Mouse (Mus musculus) left cerebral cortex, postnatal 25 days (tissue): Measurements from ENCODE around the gene Elavl1. TPM values are rescaled to one million over a fixed set of nuclear protein-coding genes. Genes with fewer than 3 reads are reported as not detected.

Source experiments
- DNase-seq, 2 experiments: peaks; one replicate each; pipeline ENCODE4 v3.0.0; 2022; ENCODE audit warnings: low spot score in 2 of 2, mixed read lengths in 1 of 2
- intact Hi-C: fragments of 180-260 bp; cut with DNase I; formaldehyde crosslinking; loops from one replicate; pipeline ENCODE4 v1.15.1; 2025
- total RNA-seq, 2 experiments: library from RNA; stranded (reverse); gene quantifications; 2 replicates each; pipeline ENCODE4 v1.2.3; 2021

Elavl1 gene
- total RNA-seq, 2 experiments from 2014 or later: 72.2 to 76.6 TPM

DNA sequence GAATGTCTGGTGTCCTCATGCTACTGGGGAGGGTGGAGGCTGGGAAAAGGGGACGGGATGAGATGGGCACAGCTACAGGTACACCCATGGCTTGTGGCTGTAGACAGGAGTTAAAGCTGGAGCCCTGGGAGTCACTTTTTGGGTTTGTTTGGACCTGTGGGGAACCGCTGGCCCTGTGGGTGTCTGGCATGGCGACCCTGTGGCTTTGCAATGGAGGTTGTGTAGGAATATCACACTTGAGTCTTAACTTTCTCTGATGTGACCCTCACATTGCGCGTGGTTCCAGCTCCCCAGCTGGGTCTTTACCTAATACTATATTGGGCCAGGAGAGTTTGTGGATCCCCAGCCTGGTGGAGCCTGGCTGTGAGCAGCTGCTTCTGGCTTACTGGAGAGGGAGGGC lies 80.2 kb downstream of the Elavl1 start:
- intact Hi-C loops: no loop called here
- no peak for DNase-seq

DNA sequence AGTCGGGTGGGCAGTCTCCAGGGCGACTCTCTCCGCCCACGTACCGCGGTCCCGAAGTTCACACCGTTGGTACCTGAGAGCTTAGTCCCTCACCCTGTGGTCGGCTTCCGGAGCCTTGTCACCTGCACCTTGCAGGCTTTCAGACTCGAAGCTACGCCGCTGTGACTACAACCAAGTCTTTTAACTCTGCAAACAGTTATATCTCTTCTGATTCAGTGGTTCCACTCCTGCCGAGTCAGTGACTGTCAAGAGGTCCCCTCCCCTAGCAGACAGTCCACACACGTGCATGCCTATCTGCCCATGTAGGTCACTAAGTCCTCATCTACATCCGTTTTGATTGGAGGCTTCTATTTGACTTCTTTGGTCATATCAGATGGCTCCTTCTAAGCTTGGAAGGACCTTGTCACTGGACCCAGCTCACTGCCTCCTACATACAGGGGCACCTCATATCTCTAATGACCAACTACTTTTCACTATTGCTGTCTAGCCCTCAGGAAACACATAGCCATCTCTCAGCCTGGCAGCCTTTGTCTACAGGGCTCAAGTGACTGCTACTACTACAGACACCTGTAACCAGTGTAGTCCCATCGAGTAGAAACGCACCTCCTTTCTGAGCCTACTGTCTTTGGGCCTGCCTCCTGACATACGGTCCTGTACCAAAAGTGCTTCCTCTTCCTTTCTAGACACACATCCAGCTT lies 85.9 kb downstream of the Elavl1 start:
- DNase-seq: no peak
- intact Hi-C loops: loop anchor here (2.0 kb wide), 2 partner anchors 13 to 23 kb away; partner anchors contain the start of genes Prr36 and Snapc2

DNA sequence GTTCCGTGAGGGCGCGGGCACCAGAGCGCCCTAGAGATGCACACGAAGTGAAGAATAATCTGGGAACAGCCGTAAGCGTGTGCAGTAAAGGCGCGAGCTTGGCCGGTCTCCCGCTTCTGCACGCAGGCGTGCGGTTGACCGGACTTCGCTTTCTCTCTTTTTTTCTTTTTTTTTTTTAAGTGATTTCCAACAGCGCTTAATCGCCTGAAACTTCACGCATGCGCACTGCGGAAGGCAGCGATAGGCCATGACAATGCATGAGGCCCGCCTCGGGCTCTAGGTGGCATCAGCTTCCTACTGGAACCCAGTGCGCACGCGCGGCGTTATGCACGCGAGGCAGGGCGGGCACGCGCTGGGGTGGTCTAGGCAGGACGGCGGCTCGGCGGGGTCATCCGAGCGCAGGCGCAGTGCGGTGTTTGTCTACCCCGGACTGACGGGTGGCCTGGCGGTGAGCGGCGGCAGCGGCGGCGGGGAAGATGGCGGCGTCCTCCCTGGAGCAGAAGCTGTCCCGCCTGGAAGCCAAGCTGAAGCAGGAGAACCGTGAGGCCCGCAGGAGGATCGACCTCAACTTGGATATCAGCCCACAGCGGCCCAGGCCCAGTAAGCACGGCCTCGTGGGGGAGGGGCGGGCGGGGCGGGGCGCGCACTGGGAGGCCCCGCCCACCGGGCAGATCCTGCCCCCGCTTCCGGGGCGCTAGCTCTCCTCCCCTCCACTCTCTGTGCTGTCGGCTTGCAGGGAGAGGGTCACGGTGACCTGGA lies 86.6 kb downstream of the Elavl1 start, which contains the start of the genes Map2k7 and Gm49320:
Map2k7 (plus strand) TSS at position 307 of the 759 bp plus-strand sequence.
Gm49320 (plus strand) TSS at position 432 of the 759 bp plus-strand sequence.
- DNase-seq: peak; percentile 100
- intact Hi-C loops: loop anchor here (1.0 to 2.0 kb wide), 3 partner anchors 14 to 46 kb away; partner anchors contain the start of genes Prr36 and Snapc2

DNA sequence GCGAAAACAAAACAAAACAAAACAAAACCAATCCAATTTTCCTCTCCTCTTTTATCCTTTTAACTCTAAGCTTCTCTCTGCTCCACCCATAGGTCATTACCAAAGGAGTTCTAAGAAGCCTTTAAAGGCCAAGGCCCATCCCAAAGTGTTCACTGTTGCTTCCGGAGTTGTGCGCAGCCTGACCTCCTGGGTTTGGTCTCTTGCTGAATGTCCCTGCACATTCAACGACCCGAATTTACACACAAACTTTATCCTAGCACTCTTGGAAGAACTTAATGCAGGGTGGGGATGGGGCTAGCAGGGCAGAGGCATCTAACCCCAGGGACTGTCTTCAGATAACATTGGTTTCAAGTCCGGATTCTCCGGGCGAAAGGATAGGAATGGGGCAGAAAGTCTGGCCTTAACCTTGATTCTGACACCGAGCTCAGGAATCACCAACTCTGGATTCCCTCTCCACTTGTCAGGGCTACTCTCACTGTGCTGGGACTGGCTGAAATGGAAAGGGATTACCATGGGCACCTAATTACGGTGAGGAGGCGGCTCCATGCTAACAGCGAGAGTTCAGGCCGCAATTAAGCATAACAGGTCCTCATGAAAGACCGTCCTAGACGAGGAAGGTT lies 87.3 kb downstream of the Elavl1 start:
- no peak for DNase-seq
- intact Hi-C loops: loop anchor here (1.0 to 2.0 kb wide), 3 partner anchors 15 to 46 kb away; partner anchors contain the start of genes Prr36 and Snapc2

Other genes starting within 250 kb of the Elavl1 start
- under 1 TPM in 1 of 2 experiments, not detected in 1; 0.48 TPM for gene Cd209f, start 219.6 kb downstream of the Elavl1 start, total RNA-seq
- gene Cd209g, start 191.3 kb downstream of the Elavl1 start, total RNA-seq: not detected
- 100 to 1,000 TPM; 106 to 108 TPM for gene Evi5l, start 158.8 kb downstream of the Elavl1 start, total RNA-seq
- gene Prr36, start 108.0 kb downstream of the Elavl1 start, total RNA-seq: 10 to 100 TPM; 37.7 to 41.3 TPM
- not detected for gene Lrrc8e, start 98.6 kb downstream of the Elavl1 start, total RNA-seq
- gene Map2k7, start 86.7 kb downstream of the Elavl1 start, total RNA-seq: 10 to 100 TPM; 85.7 to 87.5 TPM
- under 1 TPM; 0.23 to 0.57 TPM for gene Gm49320, start 86.5 kb downstream of the Elavl1 start, total RNA-seq
- gene Tgfbr3l, start 77.2 kb downstream of the Elavl1 start, total RNA-seq: 1 to 10 TPM; 6.4 to 7.8 TPM
- gene Snapc2, start 72.3 kb downstream of the Elavl1 start, total RNA-seq: 10 to 100 TPM; 32.4 to 33.2 TPM
- 100 to 1,000 TPM; 607 to 649 TPM for gene Ctxn1, start 66.1 kb downstream of the Elavl1 start, total RNA-seq
- 10 to 100 TPM; 60.4 to 66.8 TPM for gene Timm44, start 49.5 kb downstream of the Elavl1 start, total RNA-seq
- gene Ccl25, start 203 bp downstream of the Elavl1 start, total RNA-seq: 10 to 100 TPM; 21.8 to 28.1 TPM
- 10 to 100 TPM; 44.6 to 50.3 TPM for gene Cers4, start 167.6 kb upstream of the Elavl1 start, total RNA-seq